Mouse (Mus musculus) neutrophil, adult 5-6 weeks (primary cell): Measurements from ENCODE around the gene Snrpg. TPM values are rescaled to one million over a fixed set of nuclear protein-coding genes. Genes with fewer than 3 reads are reported as not detected.
A peak's percentile ranks its signal among the peaks of the same experiment; 100 is the strongest.
"Not testable (repeated sequence)": the region's sequence is repeated elsewhere in the genome, so short reads cannot be mapped to it uniquely, and the experiment has no call there.

Source experiments
- ATAC-seq: fragments of 151-379, 151-347 bp; 2 replicates; pipeline ENCODE4 v1.8.0; 2017; ENCODE audit warnings: mild to moderate bottlenecking, moderate TSS enrichment; ENCODE audit not compliant: insufficient number of reproducible peaks, poor library complexity, low FRiP score, severe bottlenecking; ENCODE audit errors: extremely low read depth
- total RNA-seq: library from RNA; stranded (forward); fragments of 200-1000 nt; gene quantifications from 2 replicates; pipeline ENCODE4 v1.2.3, GENCODE M21; 2017

Gene Snrpg
- total RNA-seq = 30.7 and 39.0 TPM in 2 replicates

- no peak for ATAC-seq
Observed at GRCm38 (mm10) chr6:86370764-86371339, at the start of gene Snrpg. Gene Snrpg, plus strand, starts transcription at chr6:86371304.

GRCm38 (mm10) chr6:86322031-86322563, 49.0 kb upstream of the Snrpg start:
- ATAC-seq = no peak

GRCm38 (mm10) chr6:86322991-86323390, 48.1 kb upstream of the Snrpg start:
- no peak for ATAC-seq

GRCm38 (mm10) chr6:86324400-86324799, 46.7 kb upstream of the Snrpg start:
- no peak for ATAC-seq

GRCm38 (mm10) chr6:86325646-86326045, 45.5 kb upstream of the Snrpg start:
- no peak for ATAC-seq

GRCm38 (mm10) chr6:86326866-86327265, 44.2 kb upstream of the Snrpg start:
- ATAC-seq = no peak

GRCm38 (mm10) chr6:86328369-86328768, 42.7 kb upstream of the Snrpg start:
- ATAC-seq = no peak

- ATAC-seq = no peak
Observed at GRCm38 (mm10) chr6:86329943-86330342, 41.2 kb upstream of the Snrpg start.

- no peak for ATAC-seq
Observed at GRCm38 (mm10) chr6:86335121-86335849, 35.8 kb upstream of the Snrpg start.

GRCm38 (mm10) chr6:86335860-86336259, 35.2 kb upstream of the Snrpg start:
- no peak for ATAC-seq

- not testable (repeated sequence) for ATAC-seq
Observed at GRCm38 (mm10) chr6:86336340-86336739, 34.8 kb upstream of the Snrpg start.

GRCm38 (mm10) chr6:86343656-86344055, 27.4 kb upstream of the Snrpg start:
- ATAC-seq = no peak

- no peak for ATAC-seq
Observed at GRCm38 (mm10) chr6:86346063-86346462, 25.0 kb upstream of the Snrpg start.

GRCm38 (mm10) chr6:86349257-86349656, 21.8 kb upstream of the Snrpg start:
- ATAC-seq = no peak

GRCm38 (mm10) chr6:86354948-86355347, 16.2 kb upstream of the Snrpg start:
- ATAC-seq = no peak

GRCm38 (mm10) chr6:86356956-86357355, 14.1 kb upstream of the Snrpg start:
- ATAC-seq = no peak

- ATAC-seq = no peak
Observed at GRCm38 (mm10) chr6:86360691-86361090, 10.4 kb upstream of the Snrpg start.

GRCm38 (mm10) chr6:86361373-86361772, 9.7 kb upstream of the Snrpg start:
- no peak for ATAC-seq

GRCm38 (mm10) chr6:86364442-86365141, 6.5 kb upstream of the Snrpg start:
- peak; percentile 49 for ATAC-seq
